Mouse (Mus musculus): Measurements from ENCODE around the gene Slc35e4. TPM values are rescaled to one million over a fixed set of nuclear protein-coding genes. Genes with fewer than 3 reads are reported as not detected.
A peak's percentile ranks its signal among the peaks of the same experiment; 100 is the strongest.

The Slc35e4 gene
- total and polyA plus RNA-seq, 3 experiments, result 3.3 to 10.9 (median 4.6) TPM

GRCm38 (mm10) chr11:3922731-3923130 is 8.3 kb upstream of the Slc35e4 start:
- H3K4me3 ChIP-seq (replicated peaks in 1 of 3; ENCODE audit: low read depth in 2 of 3, low read length in 2 of 3, poor library complexity in 1 of 3), result no peak overlapping the region
- no peak for DNase-seq (ENCODE audit: extremely low read depth)
- TF ChIP-seq MYC (IDR thresholded peaks at IDR 0.05; ENCODE audit: low read depth, low read length), result no peak
- H3K4me2 ChIP-seq (ENCODE audit: insufficient read depth, low read depth, poor library complexity, severe bottlenecking), result no peak overlapping the region
- peaks cover 60% of the 10 kb centered on the region for H3K27me3 ChIP-seq (replicated peaks)
- H3K79me2 ChIP-seq (replicated peaks; ENCODE audit: control insufficient read depth, extremely low read depth, insufficient read depth, poor library complexity, severe bottlenecking), result no peaks in the 10 kb centered on the region
- no peak overlapping the region for H3K27ac ChIP-seq (ENCODE audit: insufficient read depth, low read depth)
- dilution Hi-C loops (cut with MboI; ENCODE audit: extremely low pct_ligation_motif_present, extremely low pct_unique_long_range_greater_than_20kb, low sequenced_read_pairs), result no loop called here
- H3K4me1 ChIP-seq (ENCODE audit: control insufficient read depth in 1 of 2, insufficient read depth in 2 of 2), result no peaks in the 10 kb centered on the region
- in situ Hi-C loops (cut with MboI; ENCODE audit: low pct_ligation_motif_present, low pct_unique_long_range_greater_than_20kb, low sequenced_read_pairs), result loop anchor here (25.0 kb wide), 1 partner anchor 385 kb away; the partner anchor contains the start of gene Smtn
- no peaks in the 10 kb centered on the region for H3K36me3 ChIP-seq (replicated peaks in 1 of 2; ENCODE audit: control insufficient read depth in 1 of 2, insufficient read depth in 1 of 2, low read length in 1 of 2)
- no peaks in the 10 kb centered on the region for H3K9me3 ChIP-seq (replicated peaks; ENCODE audit: low read length)
- no peak overlapping the region for H3K9ac ChIP-seq (ENCODE audit: insufficient read depth, low read depth)

- H3K9ac ChIP-seq (ENCODE audit: insufficient read depth, low read depth), result no peak overlapping the region
- H3K4me1 ChIP-seq (ENCODE audit: control insufficient read depth in 1 of 2, insufficient read depth in 2 of 2), result 0 out of 4 replicates have a peak, but pooled peaks cover 0 to under 1% of the 10 kb centered on the region in 2 experiments
- H3K9me3 ChIP-seq (replicated peaks; ENCODE audit: low read length), result no peaks in the 10 kb centered on the region
- peaks cover 54% of the 10 kb centered on the region for H3K27me3 ChIP-seq (replicated peaks)
- no peaks in the 10 kb centered on the region for H3K36me3 ChIP-seq (replicated peaks in 1 of 2; ENCODE audit: control insufficient read depth in 1 of 2, insufficient read depth in 1 of 2, low read length in 1 of 2)
- TF ChIP-seq ZKSCAN1 (IDR thresholded peaks at IDR 0.05; ENCODE audit: borderline replicate concordance, low read depth, low read length) (no peak), CHD2 (IDR thresholded peaks at IDR 0.05; ENCODE audit: low read length) (no peak), MEF2A (IDR thresholded peaks at IDR 0.05; ENCODE audit: borderline replicate concordance, low read depth, low read length) (no peak), SIN3A (IDR thresholded peaks at IDR 0.05; ENCODE audit: low read length) (no peak), BHLHE40 (IDR thresholded peaks at IDR 0.05; ENCODE audit: low read depth, low read length) (no peak), GABPA (IDR thresholded peaks at IDR 0.05; ENCODE audit: insufficient replicate concordance, low read depth, low read length) (no peak), MYC (IDR thresholded peaks at IDR 0.05; ENCODE audit: low read depth, low read length) (no peak), EP300 (IDR thresholded peaks at IDR 0.05; ENCODE audit: low read length) (no peak), KAT2A (IDR thresholded peaks at IDR 0.05; ENCODE audit: insufficient replicate concordance, low read length) (no peak), NELFE (IDR thresholded peaks at IDR 0.05; ENCODE audit: low read depth, low read length) (no peak), TBP (conservative IDR thresholded peaks at IDR 0.05; ENCODE audit: low read depth, low read length) (no peak), E2F4 (IDR thresholded peaks at IDR 0.05; ENCODE audit: insufficient replicate concordance, low read depth, low read length) (no peak)
- in situ Hi-C loops (cut with MboI; ENCODE audit: low pct_ligation_motif_present, low pct_unique_long_range_greater_than_20kb, low sequenced_read_pairs), result loop anchor here (25.0 kb wide), 1 partner anchor 385 kb away; the partner anchor contains the start of gene Smtn
- no peak overlapping the region for H3K27ac ChIP-seq (ENCODE audit: insufficient read depth, low read depth)
- no peaks in the 10 kb centered on the region for H3K79me2 ChIP-seq (replicated peaks; ENCODE audit: control insufficient read depth, extremely low read depth, insufficient read depth, poor library complexity, severe bottlenecking)
- H3K4me2 ChIP-seq (ENCODE audit: insufficient read depth, low read depth, poor library complexity, severe bottlenecking), result no peak overlapping the region
- dilution Hi-C loops (cut with MboI; ENCODE audit: extremely low pct_ligation_motif_present, extremely low pct_unique_long_range_greater_than_20kb, low sequenced_read_pairs), result no loop called here
- no peak overlapping the region for H3K4me3 ChIP-seq (replicated peaks in 1 of 3; ENCODE audit: low read depth in 2 of 3, low read length in 2 of 3, poor library complexity in 1 of 3)
- no peak for DNase-seq (ENCODE audit: extremely low read depth)
These were observed 7.7 kb upstream of the Slc35e4 start for GRCm38 (mm10) chr11:3922115-3922514.

GRCm38 (mm10) chr11:3921281-3921850 is 6.9 kb upstream of the Slc35e4 start:
- Histone ChIP-seq H3K4me2 (ENCODE audit: insufficient read depth, low read depth, poor library complexity, severe bottlenecking) (no peak overlapping the region), H3K4me1 (ENCODE audit: control insufficient read depth in 1 of 2, insufficient read depth in 2 of 2) (peaks cover 5 to 7% of the 10 kb centered on the region in 2 experiments; a peak in 3 of 4 replicates), H3K27me3 (replicated peaks) (peaks cover 48% of the 10 kb centered on the region), H3K36me3 (replicated peaks in 1 of 2; ENCODE audit: control insufficient read depth in 1 of 2, insufficient read depth in 1 of 2, low read length in 1 of 2) (no peaks in the 10 kb centered on the region), H3K4me3 (replicated peaks in 1 of 3; ENCODE audit: low read depth in 2 of 3, low read length in 2 of 3, poor library complexity in 1 of 3) (no peak overlapping the region), H3K9me3 (replicated peaks; ENCODE audit: low read length) (no peaks in the 10 kb centered on the region), H3K79me2 (replicated peaks; ENCODE audit: control insufficient read depth, extremely low read depth, insufficient read depth, poor library complexity, severe bottlenecking) (no peaks in the 10 kb centered on the region), H3K9ac (ENCODE audit: insufficient read depth, low read depth) (no peak overlapping the region), H3K27ac (ENCODE audit: insufficient read depth, low read depth) (no peak overlapping the region)
- no peak for TF ChIP-seq E2F4 (IDR thresholded peaks at IDR 0.05; ENCODE audit: insufficient replicate concordance, low read depth, low read length)
- TF ChIP-seq CTCF (conservative IDR thresholded peaks at IDR 0.05 in 1 of 2, IDR thresholded peaks at IDR 0.05 in 1 of 2; ENCODE audit: low read depth in 2 of 2, low read length in 2 of 2), result peak; percentile 87 to 96
- no peak for TF ChIP-seq MYC (IDR thresholded peaks at IDR 0.05; ENCODE audit: low read depth, low read length)
- no peak for TF ChIP-seq BHLHE40 (IDR thresholded peaks at IDR 0.05; ENCODE audit: low read depth, low read length)
- TF ChIP-seq USF1 (IDR thresholded peaks at IDR 0.05; ENCODE audit: low read depth, low read length), result no peak
- TF ChIP-seq SMC3 (IDR thresholded peaks at IDR 0.05; ENCODE audit: low read depth, low read length), result peak; percentile 46
- TF ChIP-seq MAX (IDR thresholded peaks at IDR 0.05; ENCODE audit: low read length), result no peak
- TF ChIP-seq HCFC1 (IDR thresholded peaks at IDR 0.05; ENCODE audit: low read depth, low read length), result no peak
- no peak for TF ChIP-seq PAX5 (IDR thresholded peaks at IDR 0.05; ENCODE audit: low read length)
- no peak for TF ChIP-seq CHD2 (IDR thresholded peaks at IDR 0.05; ENCODE audit: low read length)
- TF ChIP-seq UBTF (IDR thresholded peaks at IDR 0.05; ENCODE audit: low read depth, low read length), result no peak
- no peak for TF ChIP-seq JUND (conservative IDR thresholded peaks at IDR 0.05; ENCODE audit: low read depth, low read length)
- TF ChIP-seq RAD21 (IDR thresholded peaks at IDR 0.05; ENCODE audit: low read depth, low read length), result peak; percentile 57
- DNase-seq (ENCODE audit: extremely low read depth), result peak; percentile 66
- dilution Hi-C loops (cut with MboI; ENCODE audit: extremely low pct_ligation_motif_present, extremely low pct_unique_long_range_greater_than_20kb, low sequenced_read_pairs) (no loop called here), in situ Hi-C loops (cut with MboI; ENCODE audit: low pct_ligation_motif_present, low pct_unique_long_range_greater_than_20kb, low sequenced_read_pairs) (loop anchor here (25.0 kb wide), 1 partner anchor 384 kb away; the partner anchor contains the start of gene Smtn)
